Mouse (Mus musculus): ENCODE results near the gene Dnmt3l. TPM values are rescaled to one million over a fixed set of nuclear protein-coding genes. Genes with fewer than 3 reads are reported as not detected.

Dnmt3l gene
- total RNA-seq, 1 experiment, result 388 TPM

DNA sequence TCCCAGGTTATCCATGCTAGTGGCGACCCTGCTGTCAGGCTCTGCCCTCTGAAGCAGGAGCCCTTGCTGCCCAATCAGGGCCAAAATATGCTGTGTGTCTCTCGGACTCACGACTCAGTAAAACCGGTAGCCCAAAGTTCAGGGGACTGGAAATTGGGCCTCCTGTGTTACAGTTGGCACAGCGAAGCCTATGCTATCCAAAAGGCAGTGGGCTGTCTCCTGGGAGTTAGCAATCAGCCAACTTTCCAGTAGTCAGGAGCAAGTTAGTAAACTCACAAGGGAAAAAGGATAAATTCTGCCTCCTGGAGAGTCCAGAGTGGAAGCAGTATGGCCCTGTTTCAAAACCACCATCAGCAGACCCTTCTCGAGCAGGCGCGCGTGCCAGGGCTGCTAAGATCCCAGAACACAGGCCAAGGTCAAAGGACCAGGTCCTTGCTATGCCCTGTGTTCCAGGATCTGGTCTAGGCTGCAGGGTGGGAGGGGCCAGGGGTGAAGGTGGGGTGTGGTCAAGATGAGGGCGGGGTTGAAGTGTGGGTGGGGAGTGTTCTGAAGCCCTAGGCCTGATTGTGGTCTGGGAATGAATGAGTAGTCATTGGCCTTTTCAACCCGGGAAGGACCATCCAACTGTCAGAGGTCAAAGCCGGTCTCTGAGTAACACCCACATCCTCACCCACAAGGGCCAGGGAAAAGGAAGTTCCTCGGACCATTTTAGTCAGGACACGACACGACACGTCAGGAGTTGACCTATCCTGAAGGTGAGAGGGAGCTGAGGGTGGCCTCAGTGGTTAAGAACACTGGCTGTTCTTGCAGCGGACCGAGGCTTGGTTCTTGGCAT, 28.9 kb upstream of the Dnmt3l start:
- Histone ChIP-seq H3K9ac (ENCODE audit: insufficient read depth, low read depth, low read length, poor library complexity, severe bottlenecking) (no peak overlapping the region), H3K27ac (ENCODE audit: insufficient read depth, low read depth, low read length, poor library complexity, severe bottlenecking) (no peak overlapping the region), H3K9me3 (ENCODE audit: control insufficient read depth, insufficient read depth, low read depth, low read length) (no peaks in the 10 kb centered on the region), H3K36me3 (ENCODE audit: control insufficient read depth, insufficient read depth, low read length, poor library complexity, severe bottlenecking) (peaks cover 4% of the 10 kb centered on the region; the same call in 1 of the 2 replicates), H3K4me1 (ENCODE audit: control insufficient read depth in 2 of 2, insufficient read depth in 2 of 2, low read length in 2 of 2, poor library complexity in 1 of 2) (peaks cover 0 to 13% of the 10 kb centered on the region in 2 experiments; a peak in 1 of 4 replicates), H3K4me3 (ENCODE audit: insufficient read depth in 1 of 2, low read depth in 1 of 2, low read length in 2 of 2, poor library complexity in 1 of 2, severe bottlenecking in 1 of 2) (no peak overlapping the region)
- no peak for TF ChIP-seq MAFK (IDR thresholded peaks at IDR 0.05; ENCODE audit: insufficient read depth, low read depth, low read length)
- TF ChIP-seq ZNF384 (IDR thresholded peaks at IDR 0.05; ENCODE audit: low read depth, low read length), result no peak
- TF ChIP-seq HCFC1 (IDR thresholded peaks at IDR 0.05; ENCODE audit: borderline replicate concordance, insufficient read depth, low read length), result no peak
- TF ChIP-seq CHD2 (IDR thresholded peaks at IDR 0.05; ENCODE audit: low read depth, low read length), result no peak
- no peak for TF ChIP-seq ZC3H11A (IDR thresholded peaks at IDR 0.05; ENCODE audit: borderline replicate concordance, low read depth, low read length)
- in situ Hi-C loops (cut with MboI; ENCODE audit: low sequenced_read_pairs in 2 of 2, unreplicated experiment in 2 of 2), result no loop called here
- DNase-seq (ENCODE audit: low read depth, low spot score), result no peak

DNA sequence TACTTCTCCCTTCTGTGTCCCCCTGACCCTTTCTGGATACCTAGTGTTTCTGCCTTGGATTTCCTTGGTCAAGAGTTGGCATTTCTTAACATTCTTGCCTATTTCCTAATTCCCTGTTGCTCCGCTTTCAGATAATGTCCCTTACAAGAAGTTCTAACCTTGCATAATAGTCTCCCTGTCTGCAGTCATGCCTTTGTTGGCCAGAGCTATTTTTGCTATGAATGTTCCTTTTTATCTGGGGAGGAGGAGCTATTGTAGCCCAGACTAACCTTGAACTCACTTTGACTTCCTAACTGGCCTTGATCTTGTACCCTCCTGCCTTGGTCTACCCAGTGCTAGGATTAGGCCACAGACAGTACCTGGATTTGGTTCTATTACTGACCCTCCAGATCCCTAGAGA, 26.3 kb upstream of the Dnmt3l start:
- Histone ChIP-seq H3K4me3 (ENCODE audit: insufficient read depth in 1 of 2, low read depth in 1 of 2, low read length in 2 of 2, poor library complexity in 1 of 2, severe bottlenecking in 1 of 2) (no peak overlapping the region), H3K27ac (ENCODE audit: insufficient read depth, low read depth, low read length, poor library complexity, severe bottlenecking) (no peak overlapping the region), H3K4me1 (ENCODE audit: control insufficient read depth in 2 of 2, insufficient read depth in 2 of 2, low read length in 2 of 2, poor library complexity in 1 of 2) (peaks cover 0 to 8% of the 10 kb centered on the region in 2 experiments; a peak in 1 of 4 replicates), H3K36me3 (ENCODE audit: control insufficient read depth, insufficient read depth, low read length, poor library complexity, severe bottlenecking) (peaks cover 3% of the 10 kb centered on the region; the same call in 1 of the 2 replicates), H3K9ac (ENCODE audit: insufficient read depth, low read depth, low read length, poor library complexity, severe bottlenecking) (no peak overlapping the region), H3K9me3 (ENCODE audit: control insufficient read depth, insufficient read depth, low read depth, low read length) (no peaks in the 10 kb centered on the region; the same call in 1 of the 2 replicates)
- no peak for DNase-seq (ENCODE audit: low read depth, low spot score)
- in situ Hi-C loops (cut with MboI; ENCODE audit: low sequenced_read_pairs in 2 of 2, unreplicated experiment in 2 of 2), result no loop called here
- TF ChIP-seq ZNF384 (IDR thresholded peaks at IDR 0.05; ENCODE audit: low read depth, low read length), result no peak
- no peak for TF ChIP-seq MAFK (IDR thresholded peaks at IDR 0.05; ENCODE audit: insufficient read depth, low read depth, low read length)

DNA sequence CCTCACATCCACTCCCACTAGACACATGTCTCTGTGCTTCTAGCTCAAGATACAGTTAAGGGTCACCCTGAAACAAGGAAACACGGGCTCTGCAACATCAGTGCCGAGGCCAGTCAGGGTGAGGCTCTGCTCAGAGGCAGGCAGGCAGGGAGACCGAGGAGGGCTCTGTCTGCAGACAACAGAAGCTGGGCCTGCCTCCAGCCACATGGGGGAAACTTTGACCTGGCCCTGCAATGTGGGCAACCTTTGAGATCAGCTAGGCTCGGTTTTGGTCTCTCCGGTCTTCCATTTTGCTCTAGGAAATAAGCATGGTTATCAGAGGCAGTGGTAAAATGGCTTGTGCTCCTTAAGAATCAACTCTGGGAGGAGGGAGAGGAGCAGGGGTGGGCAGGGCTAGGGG, 25.4 kb upstream of the Dnmt3l start:
- in situ Hi-C loops (cut with MboI; ENCODE audit: low sequenced_read_pairs in 2 of 2, unreplicated experiment in 2 of 2), result no loop called here
- Histone ChIP-seq H3K4me3 (ENCODE audit: insufficient read depth in 1 of 2, low read depth in 1 of 2, low read length in 2 of 2, poor library complexity in 1 of 2, severe bottlenecking in 1 of 2) (no peak overlapping the region), H3K9ac (ENCODE audit: insufficient read depth, low read depth, low read length, poor library complexity, severe bottlenecking) (peak overlapping the region; percentile 28; the same call in 1 of the 2 replicates), H3K36me3 (ENCODE audit: control insufficient read depth, insufficient read depth, low read length, poor library complexity, severe bottlenecking) (peaks cover 3% of the 10 kb centered on the region; the same call in 1 of the 2 replicates), H3K4me1 (ENCODE audit: control insufficient read depth in 2 of 2, insufficient read depth in 2 of 2, low read length in 2 of 2, poor library complexity in 1 of 2) (peaks cover 0 to 8% of the 10 kb centered on the region in 2 experiments; a peak in 1 of 4 replicates), H3K9me3 (ENCODE audit: control insufficient read depth, insufficient read depth, low read depth, low read length) (no peaks in the 10 kb centered on the region; the same call in 1 of the 2 replicates), H3K27ac (ENCODE audit: insufficient read depth, low read depth, low read length, poor library complexity, severe bottlenecking) (no peak overlapping the region)
- TF ChIP-seq CHD2 (IDR thresholded peaks at IDR 0.05; ENCODE audit: low read depth, low read length) (no peak), MAFK (IDR thresholded peaks at IDR 0.05; ENCODE audit: insufficient read depth, low read depth, low read length) (no peak), HCFC1 (IDR thresholded peaks at IDR 0.05; ENCODE audit: borderline replicate concordance, insufficient read depth, low read length) (no peak), ZC3H11A (IDR thresholded peaks at IDR 0.05; ENCODE audit: borderline replicate concordance, low read depth, low read length) (no peak), ZNF384 (IDR thresholded peaks at IDR 0.05; ENCODE audit: low read depth, low read length) (no peak)
- DNase-seq (ENCODE audit: low read depth, low spot score), result no peak

DNA sequence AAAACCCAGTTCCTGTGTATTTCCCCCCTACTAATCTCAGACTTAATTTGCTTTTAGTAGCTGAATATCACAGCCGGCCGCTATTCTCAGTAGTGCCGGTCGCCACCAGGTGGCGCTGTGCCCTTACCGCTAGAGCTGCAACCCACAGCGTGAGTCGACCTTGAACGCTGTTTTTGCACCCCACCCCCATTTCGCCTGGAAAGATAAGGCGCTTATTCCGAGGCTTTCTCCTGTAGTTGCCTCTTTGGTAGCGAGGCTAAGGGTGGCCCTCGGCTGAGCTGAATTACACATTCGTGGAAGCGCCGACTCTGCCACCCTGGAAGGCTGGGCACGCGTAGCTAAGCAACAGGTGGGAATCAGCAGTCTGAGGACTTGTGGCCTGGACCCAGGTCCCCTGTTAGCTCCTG, 22.9 kb upstream of the Dnmt3l start:
- Histone ChIP-seq H3K9me3 (ENCODE audit: control insufficient read depth, insufficient read depth, low read depth, low read length) (no peaks in the 10 kb centered on the region; the same call in 1 of the 2 replicates), H3K4me1 (ENCODE audit: control insufficient read depth in 2 of 2, insufficient read depth in 2 of 2, low read length in 2 of 2, poor library complexity in 1 of 2) (peaks cover 0 to 8% of the 10 kb centered on the region in 2 experiments; a peak in 1 of 4 replicates), H3K27ac (ENCODE audit: insufficient read depth, low read depth, low read length, poor library complexity, severe bottlenecking) (no peak overlapping the region), H3K36me3 (ENCODE audit: control insufficient read depth, insufficient read depth, low read length, poor library complexity, severe bottlenecking) (peaks cover 3% of the 10 kb centered on the region; the same call in 1 of the 2 replicates), H3K9ac (ENCODE audit: insufficient read depth, low read depth, low read length, poor library complexity, severe bottlenecking) (no peak overlapping the region), H3K4me3 (ENCODE audit: insufficient read depth in 1 of 2, low read depth in 1 of 2, low read length in 2 of 2, poor library complexity in 1 of 2, severe bottlenecking in 1 of 2) (no peak overlapping the region)
- TF ChIP-seq HCFC1 (IDR thresholded peaks at IDR 0.05; ENCODE audit: borderline replicate concordance, insufficient read depth, low read length) (no peak), ZNF384 (IDR thresholded peaks at IDR 0.05; ENCODE audit: low read depth, low read length) (no peak), CHD2 (IDR thresholded peaks at IDR 0.05; ENCODE audit: low read depth, low read length) (no peak), MAFK (IDR thresholded peaks at IDR 0.05; ENCODE audit: insufficient read depth, low read depth, low read length) (no peak), ZC3H11A (IDR thresholded peaks at IDR 0.05; ENCODE audit: borderline replicate concordance, low read depth, low read length) (peak; percentile 40; the same call in 1 of the 2 replicates)
- no peak for DNase-seq (ENCODE audit: low read depth, low spot score)
- in situ Hi-C loops (cut with MboI; ENCODE audit: low sequenced_read_pairs in 2 of 2, unreplicated experiment in 2 of 2), result no loop called here

Data from ES-E14 (cell line).